8 mouse cellular contexts compared by ENCODE assay signal in genomic region chr11:116671112-116671844, GRCm38 (mm10). TPM values are rescaled to one million over a fixed set of nuclear protein-coding genes. Genes with fewer than 3 reads are reported as not detected.
A peak's percentile ranks its signal among the peaks of the same experiment; 100 is the strongest.
DNase-seq lines count a peak whose midpoint lies in the region; ATAC-seq and TF ChIP-seq lines count a peak whose summit lies in the region.

No protein-coding gene starts in this region.

- H3K4me3 ChIP-seq in hindbrain, embryonic 14.5 days (replicated peaks; ENCODE audit: low read length), result peak overlapping the region; percentile 74

- POLR2A ChIA-PET in Patski (lab: Charles Lee), result interaction anchor here (1.0 to 1.6 kb wide), 5 partner anchors 25 to 140 kb away, joined by 3 to 4 read pairs (median 3); no protein-coding TSS in a partner anchor

- H3K27ac ChIP-seq in hindbrain, embryonic 14.5 days, result peak overlapping the region; percentile 68

- H3K9ac ChIP-seq in hindbrain, embryonic 14.5 days, result peak overlapping the region; percentile 87

- peak; percentile 98 for TF ChIP-seq CTCF in Patski (IDR thresholded peaks at IDR 0.05)

- 2% methylated on average over 45 of the region's 45 CpGs for WGBS in hindbrain, embryonic 14.5 days

- H3K36me3 ChIP-seq in hindbrain, embryonic 14.5 days (replicated peaks; ENCODE audit: control insufficient read depth, insufficient read depth), result peaks cover 35% of the 10 kb centered on the region

- no peaks in the 10 kb centered on the region for H3K9me3 ChIP-seq in hindbrain, embryonic 14.5 days (ENCODE audit: control insufficient read depth, low read length)

- H3K4me2 ChIP-seq in hindbrain, embryonic 14.5 days (replicated peaks), result peak overlapping the region; percentile 84

- CTCF ChIA-PET in Patski (lab: Charles Lee), result interaction anchor here (0.8 to 4.4 kb wide), 17 partner anchors 10 to 156 kb away, joined by 3 to 55 read pairs (median 6); partner anchors contain the start of genes Cygb and Mxra7

- peak; percentile 98 for DNase-seq in Patski (ENCODE audit: low read depth, low spot score)
- DNase-seq in cerebellum, postnatal 14 days, result peak; percentile 98 to 99
- DNase-seq in frontal cortex, postnatal 14 days (ENCODE audit: low spot score in 2 of 2), result peak; percentile 96 to 98
- peak; percentile 99 for DNase-seq in hindbrain, embryonic 14.5 days (ENCODE audit: low spot score)
- DNase-seq in layer of hippocampus, postnatal 36 days, result peak; percentile 95
- peak; percentile 98 for DNase-seq in lung, postnatal 36 days
- DNase-seq in retina, postnatal 1 day, result peak; percentile 98
- peak; percentile 96 to 97 for DNase-seq in urinary bladder, adult 18-20 months (ENCODE audit: low spot score in 2 of 2)

- ATAC-seq in Patski, result peak; percentile 76
- peak; percentile 88 for ATAC-seq in hindbrain, embryonic 14.5 days (ENCODE audit: low FRiP score)

- in situ Hi-C loops in Patski (cut with MboI; ENCODE audit: low pct_unique_long_range_greater_than_20kb), result no loop called here

- H3K4me1 ChIP-seq in hindbrain, embryonic 14.5 days (replicated peaks; ENCODE audit: control insufficient read depth, insufficient read depth, low read length), result peaks cover 31% of the 10 kb centered on the region

- H3K27me3 ChIP-seq in Patski, result no peaks in the 10 kb centered on the region
- H3K27me3 ChIP-seq in hindbrain, embryonic 14.5 days (ENCODE audit: control insufficient read depth, insufficient read depth, low read length), result no peaks in the 10 kb centered on the region

RNA-seq across cellular contexts. Expression of gene Cygb, which starts 17.2 kb away (rescaled TPM):
- polyA plus RNA-seq in Patski (2021), result 0.24 TPM
- 26.5 and 29.7 TPM in 2 replicates for polyA plus RNA-seq in hindbrain, embryonic 14.5 days (2014; fragmentation: Nextera tagmentation; extraction: Ambion mirVana)
- total RNA-seq in layer of hippocampus, postnatal 36 days (2021), result 10 to 100 TPM; 72.2 to 74.8 TPM

RNA-seq across cellular contexts. Expression of gene Prcd, which starts 17.9 kb away (rescaled TPM):
- 0.56 TPM for polyA plus RNA-seq in Patski (2021)
- polyA plus RNA-seq in hindbrain, embryonic 14.5 days (2014; fragmentation: Nextera tagmentation; extraction: Ambion mirVana), result 2.8 and 3.5 TPM in 2 replicates
- total RNA-seq in layer of hippocampus, postnatal 36 days (2021), result 1 to 10 TPM; 5.0 to 5.2 TPM

RNA-seq across cellular contexts. Expression of gene Rhbdf2, which starts 44.5 kb away (rescaled TPM):
- polyA plus RNA-seq in Patski (2021), result 15.6 TPM
- 1.1 and 1.2 TPM in 2 replicates for polyA plus RNA-seq in hindbrain, embryonic 14.5 days (2014; fragmentation: Nextera tagmentation; extraction: Ambion mirVana)
- total RNA-seq in layer of hippocampus, postnatal 36 days (2021), result 1 to 10 TPM in 1 of 2 experiments, under 1 TPM in 1; 0.90 to 1.4 TPM

Comparison
In these comparisons a context has a peak if more than half of its experiments do, and no peak if none do; other contexts are left out.
1. Peak in every context shown above with its lines: DNase-seq, ATAC-seq, H3K4me3 ChIP-seq and H3K27ac ChIP-seq.
2. RNA of gene Cygb, which starts 17.2 kb away (polyA plus RNA-seq): 26.5 to 29.7 TPM in hindbrain, embryonic 14.5 days; 0.24 TPM in Patski (single experiment); every median in the first group is over 10 times any median in the second.